Mouse (Mus musculus): ENCODE measurements around the gene Gm266. TPM values are rescaled to one million over a fixed set of nuclear protein-coding genes. Genes with fewer than 3 reads are reported as not detected.
A peak's percentile ranks its signal among the peaks of the same experiment; 100 is the strongest.

Gene Gm266
- polyA plus RNA-seq, 1 experiment from 2014 or later, result 0.52 TPM

DNA sequence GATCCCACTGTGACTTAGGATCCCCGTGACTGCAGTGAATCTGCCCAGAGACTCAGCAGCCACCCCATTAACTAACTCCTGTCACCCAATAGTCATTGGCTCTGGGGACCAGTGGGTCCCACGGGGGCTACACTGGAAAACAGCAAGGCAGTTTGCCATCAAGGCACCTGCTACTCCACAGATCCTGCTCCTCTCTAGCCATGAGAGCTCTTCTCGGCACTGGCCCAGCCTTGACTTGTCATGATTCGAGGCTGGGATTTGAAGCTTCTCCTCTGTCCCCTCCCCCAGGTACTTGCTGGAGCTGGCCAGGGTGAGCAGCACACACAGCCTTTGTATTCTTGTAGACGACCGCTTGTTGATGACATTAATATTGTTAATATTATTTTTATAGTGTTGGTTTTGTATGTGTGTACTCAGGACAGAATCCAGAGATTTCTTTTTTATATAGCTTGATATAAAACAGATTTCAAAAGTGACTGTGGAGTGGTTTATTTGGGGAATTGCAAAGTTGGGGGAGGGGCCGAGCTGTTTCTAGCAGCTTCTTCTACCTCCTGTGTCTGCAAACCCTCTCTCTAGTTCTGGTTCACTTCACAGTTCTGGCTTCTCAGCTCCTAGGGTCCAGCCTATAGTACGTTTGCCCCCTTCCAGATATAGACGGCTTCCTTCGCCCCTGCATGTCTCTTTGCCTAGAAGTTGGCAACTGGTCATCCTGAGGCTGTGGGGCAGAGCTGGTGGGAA lies 30.9 kb downstream of the Gm266 start:
- peaks cover 7% of the 10 kb centered on the region for H3K4me1 ChIP-seq (ENCODE audit: control insufficient read depth, low read depth, low read length)
- ATAC-seq (ENCODE audit: low read depth), result no peak
- H3K4me2 ChIP-seq (ENCODE audit: low read depth, low read length), result no peak overlapping the region
- H3K27ac ChIP-seq (ENCODE audit: low read length), result peak overlapping the region; percentile 26; the same call in 1 of the 2 replicates
- 73% methylated on average over 10 of the region's 10 CpGs for WGBS (ENCODE audit: insufficient replicate concordance)
- no peak overlapping the region for H3K9ac ChIP-seq (ENCODE audit: low read depth, low read length)
- peaks cover 50% of the 10 kb centered on the region for H3K36me3 ChIP-seq (ENCODE audit: control insufficient read depth, insufficient read depth)
- H3K4me3 ChIP-seq (ENCODE audit: low read depth, low read length), result no peak overlapping the region
- H3K9me3 ChIP-seq (replicated peaks; ENCODE audit: control insufficient read depth, low read length), result no peaks in the 10 kb centered on the region
- no peaks in the 10 kb centered on the region; the same call in 1 of the 2 replicates for H3K27me3 ChIP-seq (ENCODE audit: control insufficient read depth, insufficient read depth, low read depth, low read length)

GRCm38 (mm10) chr12:111454021-111454420 lies 31.6 kb downstream of the Gm266 start:
- no peak overlapping the region for H3K27ac ChIP-seq (ENCODE audit: low read length)
- H3K4me1 ChIP-seq (ENCODE audit: control insufficient read depth, low read depth, low read length), result peaks cover 12% of the 10 kb centered on the region
- no peaks in the 10 kb centered on the region for H3K9me3 ChIP-seq (replicated peaks; ENCODE audit: control insufficient read depth, low read length)
- peaks cover 57% of the 10 kb centered on the region for H3K36me3 ChIP-seq (ENCODE audit: control insufficient read depth, insufficient read depth)
- H3K4me3 ChIP-seq (ENCODE audit: low read depth, low read length), result no peak overlapping the region
- no peak overlapping the region for H3K4me2 ChIP-seq (ENCODE audit: low read depth, low read length)
- no peaks in the 10 kb centered on the region; the same call in 1 of the 2 replicates for H3K27me3 ChIP-seq (ENCODE audit: control insufficient read depth, insufficient read depth, low read depth, low read length)
- ATAC-seq (ENCODE audit: low read depth), result no peak
- no peak overlapping the region for H3K9ac ChIP-seq (ENCODE audit: low read depth, low read length)
- 58% methylated on average over 4 of the region's 4 CpGs for WGBS (ENCODE audit: insufficient replicate concordance)

- peaks cover 82% of the 10 kb centered on the region for H3K36me3 ChIP-seq (ENCODE audit: control insufficient read depth, insufficient read depth)
- no peaks in the 10 kb centered on the region for H3K9me3 ChIP-seq (replicated peaks; ENCODE audit: control insufficient read depth, low read length)
- no peak overlapping the region for H3K27ac ChIP-seq (ENCODE audit: low read length)
- no peaks in the 10 kb centered on the region for H3K27me3 ChIP-seq (ENCODE audit: control insufficient read depth, insufficient read depth, low read depth, low read length)
- no peak overlapping the region for H3K9ac ChIP-seq (ENCODE audit: low read depth, low read length)
- ATAC-seq (ENCODE audit: low read depth), result no peak
- H3K4me1 ChIP-seq (ENCODE audit: control insufficient read depth, low read depth, low read length), result peaks cover 20% of the 10 kb centered on the region
- WGBS (ENCODE audit: insufficient replicate concordance), result 85% methylated on average over 7 of the region's 7 CpGs
- no peak overlapping the region for H3K4me2 ChIP-seq (ENCODE audit: low read depth, low read length)
- H3K4me3 ChIP-seq (ENCODE audit: low read depth, low read length), result no peak overlapping the region
These were observed 34.1 kb downstream of the Gm266 start for GRCm38 (mm10) chr12:111451561-111451960.

- no peaks in the 10 kb centered on the region for H3K27me3 ChIP-seq (ENCODE audit: control insufficient read depth, insufficient read depth, low read depth, low read length)
- peaks cover 94% of the 10 kb centered on the region for H3K36me3 ChIP-seq (ENCODE audit: control insufficient read depth, insufficient read depth)
- no peak for ATAC-seq (ENCODE audit: low read depth)
These were observed 35.3 kb downstream of the Gm266 start for GRCm38 (mm10) chr12:111450359-111450758.

DNA sequence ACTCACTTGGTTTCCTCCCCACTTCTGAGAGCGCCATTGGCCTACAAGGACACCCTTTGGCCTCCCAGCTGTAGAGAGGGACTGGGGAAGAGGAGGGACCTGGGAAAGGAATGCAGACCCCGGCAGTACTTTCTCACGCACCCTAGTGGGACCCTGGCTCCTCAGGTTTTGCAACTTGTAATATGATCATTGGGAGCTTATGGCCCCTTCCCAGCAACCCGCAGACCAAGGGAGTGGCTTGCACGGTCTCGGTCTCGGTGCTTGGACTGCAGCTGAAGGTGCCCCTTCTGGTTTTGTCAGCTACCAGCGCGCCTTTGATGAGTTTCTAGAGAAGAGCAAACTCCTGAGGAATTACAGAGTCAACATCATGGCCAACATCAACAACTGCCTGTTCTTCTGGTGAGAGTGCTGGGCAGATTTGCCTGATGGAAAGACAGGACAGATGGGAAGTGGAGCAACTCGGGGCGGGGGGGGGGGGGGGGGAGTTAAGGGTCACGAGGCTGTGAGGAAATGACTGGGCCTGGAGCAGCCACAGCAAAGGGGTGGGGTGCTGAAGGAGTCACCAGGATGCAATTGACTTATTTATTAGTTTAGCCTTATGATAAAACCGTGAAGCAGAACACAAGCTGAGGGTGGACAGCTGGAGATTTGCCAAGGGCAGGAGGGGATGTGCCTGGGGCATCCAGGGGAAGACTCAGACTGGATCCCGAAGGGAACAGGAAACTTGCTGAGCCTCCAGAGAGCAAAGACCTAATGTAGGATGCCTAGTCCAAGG lies 36.5 kb downstream of the Gm266 start:
- Histone ChIP-seq H3K27me3 (ENCODE audit: control insufficient read depth, insufficient read depth, low read depth, low read length) (no peaks in the 10 kb centered on the region), H3K4me3 (ENCODE audit: low read depth, low read length) (no peak overlapping the region), H3K36me3 (ENCODE audit: control insufficient read depth, insufficient read depth) (peaks cover 96% of the 10 kb centered on the region), H3K27ac (ENCODE audit: low read length) (no peak overlapping the region), H3K4me2 (ENCODE audit: low read depth, low read length) (no peak overlapping the region), H3K4me1 (ENCODE audit: control insufficient read depth, low read depth, low read length) (peaks cover 44% of the 10 kb centered on the region), H3K9ac (ENCODE audit: low read depth, low read length) (no peak overlapping the region), H3K9me3 (replicated peaks; ENCODE audit: control insufficient read depth, low read length) (no peaks in the 10 kb centered on the region)
- WGBS (ENCODE audit: insufficient replicate concordance), result 54% methylated on average over 14 of the region's 14 CpGs
- no peak for ATAC-seq (ENCODE audit: low read depth)

More at GRCm38 (mm10) chr12:111450359-111450758, 35.3 kb downstream of the Gm266 start:
- H3K4me1 ChIP-seq (ENCODE audit: control insufficient read depth, low read depth, low read length), result peaks cover 32% of the 10 kb centered on the region
- H3K9me3 ChIP-seq (replicated peaks; ENCODE audit: control insufficient read depth, low read length), result no peaks in the 10 kb centered on the region
- WGBS (ENCODE audit: insufficient replicate concordance), result 72% methylated on average over 6 of the region's 6 CpGs
- H3K27ac ChIP-seq (ENCODE audit: low read length), result no peak overlapping the region
- no peak overlapping the region for H3K4me2 ChIP-seq (ENCODE audit: low read depth, low read length)
- no peak overlapping the region for H3K4me3 ChIP-seq (ENCODE audit: low read depth, low read length)
- no peak overlapping the region for H3K9ac ChIP-seq (ENCODE audit: low read depth, low read length)

DNA sequence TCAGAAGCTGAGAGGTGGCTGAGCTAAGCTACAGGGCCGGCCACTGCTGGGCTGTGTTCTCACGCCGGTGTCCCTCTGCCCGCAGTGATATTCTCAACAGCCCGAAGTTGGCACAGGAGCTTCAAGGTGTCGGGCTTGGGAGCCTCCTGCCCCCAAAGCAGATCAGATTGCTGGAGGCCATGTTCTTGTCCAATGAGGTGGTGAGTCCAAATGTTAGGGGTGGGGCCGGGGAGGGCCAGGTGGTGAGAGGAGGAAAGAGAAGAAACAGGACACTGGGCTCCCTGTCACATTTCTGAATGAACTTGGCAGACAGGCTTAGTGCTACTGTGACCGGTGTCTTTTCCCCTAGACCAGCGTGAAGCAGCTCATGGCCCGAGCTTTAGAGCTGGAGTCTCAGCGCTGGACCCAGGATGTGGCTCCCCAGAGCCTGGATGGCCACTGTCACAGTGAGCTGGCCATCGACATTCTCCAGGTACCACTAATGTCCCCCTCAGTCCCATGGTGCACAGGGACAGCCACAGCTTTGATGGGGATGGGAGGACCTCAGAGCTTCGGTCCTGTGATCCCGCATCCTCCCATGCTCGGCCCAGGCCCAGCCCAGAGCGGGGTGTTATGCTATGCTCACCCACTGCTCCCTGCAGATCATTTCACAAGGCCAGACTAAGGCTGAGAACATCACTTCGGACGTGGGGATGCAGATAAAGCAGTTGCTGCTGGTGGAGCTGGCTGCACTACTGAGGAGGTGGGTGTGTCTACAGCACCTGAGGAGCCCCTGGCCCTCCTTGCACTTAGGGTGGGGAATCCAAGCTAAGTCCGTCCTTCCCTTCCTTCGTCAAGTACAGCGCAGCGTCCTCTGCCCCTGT lies 37.5 kb downstream of the Gm266 start:
- Histone ChIP-seq H3K9ac (ENCODE audit: low read depth, low read length) (no peak overlapping the region), H3K4me2 (ENCODE audit: low read depth, low read length) (no peak overlapping the region), H3K27me3 (ENCODE audit: control insufficient read depth, insufficient read depth, low read depth, low read length) (no peaks in the 10 kb centered on the region), H3K4me3 (ENCODE audit: low read depth, low read length) (no peak overlapping the region), H3K4me1 (ENCODE audit: control insufficient read depth, low read depth, low read length) (peaks cover 39% of the 10 kb centered on the region), H3K27ac (ENCODE audit: low read length) (no peak overlapping the region), H3K36me3 (ENCODE audit: control insufficient read depth, insufficient read depth) (peaks cover 86% of the 10 kb centered on the region), H3K9me3 (replicated peaks; ENCODE audit: control insufficient read depth, low read length) (no peaks in the 10 kb centered on the region)
- no peak for ATAC-seq (ENCODE audit: low read depth)
- 76% methylated on average over 22 of the region's 22 CpGs for WGBS (ENCODE audit: insufficient replicate concordance)

GRCm38 (mm10) chr12:111447350-111447749 lies 38.3 kb downstream of the Gm266 start:
- H3K9me3 ChIP-seq (replicated peaks; ENCODE audit: control insufficient read depth, low read length), result no peaks in the 10 kb centered on the region
- H3K4me2 ChIP-seq (ENCODE audit: low read depth, low read length), result no peak overlapping the region
- ATAC-seq (ENCODE audit: low read depth), result no peak
- no peaks in the 10 kb centered on the region for H3K27me3 ChIP-seq (ENCODE audit: control insufficient read depth, insufficient read depth, low read depth, low read length)
- WGBS (ENCODE audit: insufficient replicate concordance), result 73% methylated on average over 9 of the region's 9 CpGs
- no peak overlapping the region for H3K4me3 ChIP-seq (ENCODE audit: low read depth, low read length)
- H3K4me1 ChIP-seq (ENCODE audit: control insufficient read depth, low read depth, low read length), result peaks cover 39% of the 10 kb centered on the region
- no peak overlapping the region for H3K27ac ChIP-seq (ENCODE audit: low read length)
- H3K36me3 ChIP-seq (ENCODE audit: control insufficient read depth, insufficient read depth), result peaks cover 78% of the 10 kb centered on the region
- no peak overlapping the region for H3K9ac ChIP-seq (ENCODE audit: low read depth, low read length)

- Histone ChIP-seq H3K4me3 (ENCODE audit: low read depth, low read length) (no peak overlapping the region), H3K9ac (ENCODE audit: low read depth, low read length) (no peak overlapping the region), H3K27ac (ENCODE audit: low read length) (no peak overlapping the region), H3K36me3 (ENCODE audit: control insufficient read depth, insufficient read depth) (peaks cover 72% of the 10 kb centered on the region), H3K4me2 (ENCODE audit: low read depth, low read length) (peak overlapping the region; percentile 91), H3K9me3 (replicated peaks; ENCODE audit: control insufficient read depth, low read length) (no peaks in the 10 kb centered on the region), H3K27me3 (ENCODE audit: control insufficient read depth, insufficient read depth, low read depth, low read length) (no peaks in the 10 kb centered on the region), H3K4me1 (ENCODE audit: control insufficient read depth, low read depth, low read length) (peaks cover 45% of the 10 kb centered on the region)
- no peak for ATAC-seq (ENCODE audit: low read depth)
- WGBS (ENCODE audit: insufficient replicate concordance), result 78% methylated on average over 5 of the region's 5 CpGs
These were observed 38.9 kb downstream of the Gm266 start for GRCm38 (mm10) chr12:111446745-111447144.

Measured in liver, embryonic 16.5 days (tissue).